Mouse (Mus musculus): ENCODE measurements around the gene Icam2. TPM values are rescaled to one million over a fixed set of nuclear protein-coding genes. Genes with fewer than 3 reads are reported as not detected.

Icam2 gene
- total and polyA plus RNA-seq, 3 experiments = 49.6 to 82.7 TPM; not detected in 1

DNA sequence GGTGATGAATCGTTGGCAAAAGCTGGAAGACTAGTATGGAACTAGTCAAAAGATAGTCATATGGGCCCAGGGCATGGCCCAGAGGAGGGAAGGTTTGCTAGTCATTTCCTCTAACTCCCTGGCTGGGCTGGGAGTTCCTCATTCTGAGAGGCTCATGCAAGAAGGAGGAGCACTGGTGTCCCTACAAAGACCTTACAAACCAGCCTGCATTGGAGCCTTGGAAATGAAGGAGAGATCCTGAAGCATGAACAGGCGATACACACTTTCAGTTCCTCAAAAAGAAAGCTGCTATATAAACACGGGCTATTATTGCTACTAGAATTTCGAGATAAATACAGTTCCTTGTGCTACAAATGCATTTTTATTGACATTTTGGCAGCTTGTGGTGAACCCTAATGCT is 40.2 kb upstream of the Icam2 start:
- Histone ChIP-seq H3K4me1 (ENCODE audit: control insufficient read depth in 1 of 2, insufficient read depth in 2 of 2, low read length in 2 of 2) (peaks cover 23 to 28% of the 10 kb centered on the region in 2 experiments), H3K27ac (ENCODE audit: control insufficient read depth, low read depth, low read length) (peak overlapping the region; percentile 68), H3K9me3 (replicated peaks; ENCODE audit: insufficient read depth, low read length) (no peaks in the 10 kb centered on the region), H3K36me3 (ENCODE audit: control insufficient read depth in 1 of 2, insufficient read depth in 2 of 2, low read length in 2 of 2) (peaks cover 2 to 34% of the 10 kb centered on the region in 2 experiments; a peak in 3 of 4 replicates), H3K27me3 (ENCODE audit: control insufficient read depth in 1 of 2, insufficient read depth in 2 of 2, low read length in 2 of 2) (no peaks in the 10 kb centered on the region), H3K4me3 (ENCODE audit: control insufficient read depth in 1 of 2, insufficient read depth in 1 of 2, low read depth in 2 of 2, low read length in 2 of 2) (no peak overlapping the region), H3K79me2 (ENCODE audit: control insufficient read depth, insufficient read depth, low read length, poor library complexity) (no peaks in the 10 kb centered on the region), H3K9ac (ENCODE audit: control insufficient read depth, low read depth, low read length, poor library complexity, severe bottlenecking) (peak overlapping the region; percentile 17)
- DNase-seq (ENCODE audit: low read depth, low spot score) = peak; percentile 91
- TF ChIP-seq NELFE (IDR thresholded peaks at IDR 0.05; ENCODE audit: low read depth, low read length) (no peak), POLR2A (IDR thresholded peaks at IDR 0.05; ENCODE audit: control insufficient read depth in 1 of 2, insufficient read depth in 1 of 2, low read depth in 1 of 2, low read length in 2 of 2, poor library complexity in 1 of 2) (0 out of 4 replicates have a peak, but pooled peaks of 1 of the 2 experiments have one; percentile 30), CTCF (IDR thresholded peaks at IDR 0.05 in 2 of 3, conservative IDR thresholded peaks at IDR 0.05 in 1 of 3; ENCODE audit: control insufficient read depth in 1 of 3, insufficient read depth in 1 of 3, low read depth in 2 of 3, low read length in 3 of 3, poor library complexity in 1 of 3, severe bottlenecking in 1 of 3) (no peak), MXI1 (IDR thresholded peaks at IDR 0.05; ENCODE audit: low read depth, low read length) (peak; percentile 78), RAD21 (IDR thresholded peaks at IDR 0.05; ENCODE audit: low read depth, low read length) (no peak), MAX (IDR thresholded peaks at IDR 0.05; ENCODE audit: low read length) (no peak), GATA1 (IDR thresholded peaks at IDR 0.05; ENCODE audit: low read depth, low read length) (no peak), POLR2AphosphoS5 (IDR thresholded peaks at IDR 0.05; ENCODE audit: borderline replicate concordance, low read depth, low read length) (no peak), KAT2A (conservative IDR thresholded peaks at IDR 0.05; ENCODE audit: low read depth, low read length) (no peak), GABPA (IDR thresholded peaks at IDR 0.05; ENCODE audit: low read depth, low read length) (no peak), CHD2 (IDR thresholded peaks at IDR 0.05; ENCODE audit: low read length) (no peak), MYB (IDR thresholded peaks at IDR 0.05; ENCODE audit: low read depth, low read length) (no peak), RCOR1 (IDR thresholded peaks at IDR 0.05; ENCODE audit: low read depth, low read length) (no peak; the same call in 1 of the 2 replicates), ZKSCAN1 (IDR thresholded peaks at IDR 0.05; ENCODE audit: low read depth, low read length) (no peak), ETS1 (IDR thresholded peaks at IDR 0.05; ENCODE audit: low read depth, low read length) (0 out of 2 replicates have a peak, but pooled peaks have one; percentile 32), USF1 (IDR thresholded peaks at IDR 0.05; ENCODE audit: low read depth, low read length) (no peak), MYC (IDR thresholded peaks at IDR 0.05; ENCODE audit: low read depth, low read length) (0 out of 2 replicates have a peak, but pooled peaks have one; percentile 59), ZNF384 (IDR thresholded peaks at IDR 0.05; ENCODE audit: low read depth, low read length) (no peak), ELF1 (IDR thresholded peaks at IDR 0.05; ENCODE audit: low read depth, low read length) (peak; percentile 10; the same call in 1 of the 2 replicates), TAL1 (IDR thresholded peaks at IDR 0.05; ENCODE audit: low read length) (no peak), HCFC1 (IDR thresholded peaks at IDR 0.05; ENCODE audit: low read depth, low read length) (no peak), SIN3A (IDR thresholded peaks at IDR 0.05; ENCODE audit: low read length) (peak; percentile 29; the same call in 1 of the 2 replicates), POLR2AphosphoS2 (IDR thresholded peaks at IDR 0.05; ENCODE audit: low read length) (no peak), TBP (IDR thresholded peaks at IDR 0.05; ENCODE audit: low read depth, low read length) (peak; percentile 95), BHLHE40 (IDR thresholded peaks at IDR 0.05; ENCODE audit: borderline replicate concordance, low read depth, low read length) (no peak), EP300 (IDR thresholded peaks at IDR 0.05; ENCODE audit: low read depth in 1 of 2, low read length in 2 of 2) (peak; percentile 33 to 73; a peak in 2 of 4 replicates), E2F4 (IDR thresholded peaks at IDR 0.05; ENCODE audit: borderline replicate concordance, low read depth, low read length) (no peak), UBTF (IDR thresholded peaks at IDR 0.05; ENCODE audit: borderline replicate concordance, insufficient read depth, low read depth, low read length) (no peak), USF2 (IDR thresholded peaks at IDR 0.05; ENCODE audit: borderline replicate concordance in 1 of 2, insufficient read depth in 1 of 2, low read depth in 1 of 2, low read length in 2 of 2) (no peak), MEF2A (IDR thresholded peaks at IDR 0.05; ENCODE audit: extremely low read depth, insufficient replicate concordance, low read depth, low read length, poor library complexity, severe bottlenecking) (no peak), TCF12 (IDR thresholded peaks at IDR 0.05; ENCODE audit: low read depth, low read length) (no peak), ZMIZ1 (IDR thresholded peaks at IDR 0.05; ENCODE audit: low read depth, low read length) (no peak), CHD1 (IDR thresholded peaks at IDR 0.05; ENCODE audit: low read depth, low read length) (no peak), JUND (IDR thresholded peaks at IDR 0.05; ENCODE audit: low read depth, low read length) (no peak), MAFK (IDR thresholded peaks at IDR 0.05; ENCODE audit: borderline replicate concordance, low read depth, low read length) (no peak), MAZ (IDR thresholded peaks at IDR 0.05; ENCODE audit: low read depth, low read length) (no peak), NRF1 (IDR thresholded peaks at IDR 0.05; ENCODE audit: insufficient read depth, low read depth, low read length, poor library complexity, severe bottlenecking) (no peak), ZC3H11A (IDR thresholded peaks at IDR 0.05; ENCODE audit: low read depth, low read length) (no peak)
